Mouse (Mus musculus) layer of hippocampus, adult 9-11 months (tissue): ENCODE measurements at regions not wholly inside any gene's neighbourhood (a gene's known extent, or its start where the extent isn't known, plus 50 kb on each side); places are given as distances from the start of the nearest gene placed in this dataset.

Experiments
- DNase-seq: peaks from one replicate; pipeline ENCODE4 v3.0.0; 2022

DNA sequence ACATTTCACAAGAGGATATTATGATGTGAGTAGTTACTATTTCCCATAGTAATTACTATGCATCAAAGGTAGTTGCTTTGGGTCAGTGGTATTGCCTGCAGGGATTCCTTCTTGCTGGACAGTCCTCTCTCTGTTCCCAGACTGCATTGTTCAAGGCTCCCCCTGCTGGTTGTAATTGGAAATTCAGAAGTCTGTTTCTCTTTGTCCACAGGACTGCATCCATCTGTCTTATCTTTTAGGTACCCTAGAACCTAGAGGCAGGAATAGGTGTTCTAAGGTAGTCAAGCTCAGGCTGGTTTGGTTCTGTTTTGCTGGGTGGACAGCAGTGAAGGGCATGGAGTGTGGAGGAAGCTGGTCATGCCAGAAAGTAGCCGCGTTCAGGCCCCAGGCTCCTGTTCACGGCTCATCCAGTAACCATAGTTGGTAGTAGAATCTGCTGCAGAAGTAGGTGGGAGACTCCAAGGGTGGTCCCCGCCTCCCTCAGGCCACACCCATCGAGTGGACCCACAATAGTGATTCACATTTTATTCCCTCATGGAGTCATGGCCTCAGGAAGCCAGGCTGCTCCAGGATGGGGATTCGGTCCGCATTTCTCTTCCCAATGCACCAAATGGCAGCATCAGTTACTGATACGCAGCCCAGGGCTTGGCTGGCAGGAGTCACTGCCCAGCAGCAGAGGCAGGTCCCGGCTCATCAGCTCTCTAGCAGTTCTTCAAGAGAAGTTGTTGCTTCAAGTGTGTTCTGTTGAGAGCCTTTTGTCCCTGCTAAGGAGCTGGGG is 51.7 kb upstream of the Caprin1 start:
- no peak for DNase-seq

DNA sequence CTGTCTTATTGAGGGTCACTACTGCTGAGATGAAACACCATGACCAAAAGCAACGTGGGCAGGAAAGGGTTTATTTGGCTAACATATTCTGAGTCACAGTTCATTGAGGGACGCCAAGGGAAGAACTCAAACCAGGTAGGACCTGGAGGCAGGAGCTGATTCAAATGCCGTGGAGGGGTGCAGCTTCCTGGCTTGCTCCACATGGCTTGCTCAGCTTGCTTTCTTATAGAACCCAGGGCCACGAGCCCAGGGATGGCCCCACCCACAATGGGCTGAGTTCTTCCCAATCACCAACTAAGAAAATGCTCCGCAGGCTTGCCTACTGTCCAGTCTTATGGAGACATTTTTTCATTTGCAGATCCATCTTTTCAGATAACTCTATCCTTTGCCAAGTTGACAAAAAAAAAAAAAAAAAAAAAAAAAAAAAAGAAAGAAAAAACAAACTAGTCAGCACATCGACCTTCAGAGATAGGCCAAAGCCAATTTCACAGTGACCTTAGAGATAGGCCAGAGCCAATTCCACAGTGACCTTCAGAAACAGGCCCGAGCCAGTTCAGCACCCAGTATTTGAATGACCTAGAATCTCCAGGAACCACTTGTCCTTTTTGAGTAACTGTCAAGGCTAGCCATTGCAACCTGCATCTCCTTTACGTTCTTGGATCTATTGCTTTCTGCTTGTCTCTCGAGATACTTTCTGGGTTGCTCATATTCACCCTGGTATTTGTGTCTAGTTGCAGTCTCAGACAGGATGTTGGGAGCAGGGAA is 52.5 kb upstream of the Caprin1 start:
- no peak for DNase-seq

DNA sequence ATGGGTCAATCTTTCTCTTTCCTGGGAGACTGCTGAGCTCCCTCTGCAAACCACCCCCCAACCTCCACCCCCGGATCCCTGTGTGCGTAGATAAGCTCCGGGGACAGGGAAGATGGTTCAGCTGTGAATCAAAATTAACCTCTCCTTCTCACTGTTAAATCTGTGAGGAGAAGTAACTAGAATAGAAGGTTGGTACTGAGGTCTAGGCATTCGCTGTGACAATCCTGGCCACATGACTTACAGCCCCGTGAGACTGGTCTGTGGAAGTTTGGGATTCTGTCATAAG is 53.0 kb upstream of the Caprin1 start:
- no peak for DNase-seq

DNA sequence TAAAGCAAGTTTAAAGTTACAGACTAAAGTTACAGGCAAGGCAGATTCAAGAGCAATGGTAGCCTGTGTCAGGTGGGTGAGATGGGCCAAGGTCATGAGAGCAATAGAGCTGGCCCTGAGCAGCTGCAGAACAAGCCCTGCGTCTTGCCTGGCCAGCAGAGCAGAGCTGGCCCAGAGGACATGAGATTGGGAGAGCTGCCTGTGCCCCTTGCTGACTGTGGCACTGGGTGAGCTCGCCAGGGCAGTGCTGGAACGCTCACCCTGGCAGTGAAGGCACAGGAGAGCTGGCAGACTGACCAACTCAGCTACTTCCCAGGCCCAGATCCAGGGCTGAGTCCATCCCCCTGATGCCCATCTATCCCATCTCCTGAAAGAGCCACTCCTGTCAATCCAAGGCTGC is 53.7 kb upstream of the Caprin1 start:
- DNase-seq: no peak

DNA sequence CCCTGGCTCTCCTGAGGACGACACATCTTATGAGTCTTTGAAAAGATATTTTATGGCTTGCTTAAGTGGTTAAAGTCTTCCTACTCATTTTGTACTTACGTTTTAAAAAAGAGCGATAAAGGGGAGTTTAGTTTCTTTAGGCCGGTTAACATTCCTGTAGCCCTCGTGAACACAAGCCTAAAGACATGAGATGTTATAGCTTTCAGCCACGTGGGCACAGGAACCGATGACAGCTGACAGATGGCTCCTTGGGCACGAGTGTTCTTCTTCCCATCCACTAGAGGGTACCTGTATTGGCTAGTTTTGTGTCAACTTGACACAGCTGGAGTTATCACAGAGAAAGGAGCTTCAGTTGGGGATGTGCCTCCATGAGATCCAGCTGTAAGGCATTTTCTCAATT is 63.8 kb upstream of the Caprin1 start:
- DNase-seq: no peak

DNA sequence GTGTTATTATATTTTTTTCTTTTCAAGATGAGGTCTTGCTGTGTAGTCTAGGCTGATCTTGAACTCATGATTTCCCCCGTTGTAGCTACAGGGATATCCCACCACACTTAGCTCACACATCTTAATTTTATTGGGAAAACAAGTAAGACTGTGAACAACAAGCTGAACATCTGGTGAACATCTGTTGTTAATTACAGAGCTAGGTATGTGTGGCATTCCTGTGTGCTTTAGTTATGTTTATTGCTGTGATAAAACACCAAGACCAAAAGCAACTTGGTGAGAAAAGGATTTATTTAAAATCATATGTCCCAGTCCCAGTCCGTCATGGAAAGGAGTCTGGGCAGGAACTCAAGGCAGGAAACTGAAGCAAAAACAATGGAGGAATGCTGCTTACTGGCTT is 66.8 kb upstream of the Caprin1 start:
- DNase-seq: no peak

DNA sequence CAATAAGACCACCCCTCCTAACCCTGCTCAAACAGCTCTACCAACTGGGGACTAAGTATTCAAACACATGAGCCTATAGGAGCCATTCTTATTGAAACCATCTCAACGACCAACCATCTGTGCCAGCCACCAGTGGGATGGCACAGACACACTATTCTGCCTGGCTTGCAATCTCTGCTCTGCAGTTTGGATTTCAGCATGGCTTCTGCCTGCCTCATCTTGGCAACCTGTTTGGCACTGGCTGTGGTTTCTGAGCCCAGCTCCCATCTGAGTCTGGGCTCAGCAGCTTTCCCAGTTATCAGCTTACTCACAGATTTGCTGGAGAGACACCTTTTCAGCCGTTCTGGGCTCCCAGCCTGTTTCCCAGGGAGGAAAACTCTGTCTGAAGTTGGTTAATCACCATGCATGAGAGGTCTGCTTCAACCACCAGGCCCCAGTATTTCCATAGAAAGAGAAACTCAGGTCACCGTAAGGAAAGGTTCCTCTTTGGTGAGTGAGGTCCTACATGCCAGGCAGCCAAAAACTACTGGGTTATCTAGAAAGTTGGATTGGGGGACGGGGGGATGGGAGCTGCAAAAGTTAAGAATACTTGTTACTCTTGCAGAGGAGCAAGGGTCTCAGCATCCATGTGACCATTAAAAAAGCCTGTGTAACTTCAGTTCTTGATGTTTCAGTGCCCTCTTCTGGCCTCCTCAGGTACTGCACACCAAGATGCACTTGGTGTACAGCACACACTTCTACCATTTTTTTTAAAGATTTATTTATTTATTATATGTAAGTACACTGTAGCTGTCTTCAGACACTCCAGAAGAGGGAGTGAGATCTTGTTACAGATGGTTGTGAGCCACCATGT is 68.1 kb upstream of the Caprin1 start:
- DNase-seq: peak; percentile 63

DNA sequence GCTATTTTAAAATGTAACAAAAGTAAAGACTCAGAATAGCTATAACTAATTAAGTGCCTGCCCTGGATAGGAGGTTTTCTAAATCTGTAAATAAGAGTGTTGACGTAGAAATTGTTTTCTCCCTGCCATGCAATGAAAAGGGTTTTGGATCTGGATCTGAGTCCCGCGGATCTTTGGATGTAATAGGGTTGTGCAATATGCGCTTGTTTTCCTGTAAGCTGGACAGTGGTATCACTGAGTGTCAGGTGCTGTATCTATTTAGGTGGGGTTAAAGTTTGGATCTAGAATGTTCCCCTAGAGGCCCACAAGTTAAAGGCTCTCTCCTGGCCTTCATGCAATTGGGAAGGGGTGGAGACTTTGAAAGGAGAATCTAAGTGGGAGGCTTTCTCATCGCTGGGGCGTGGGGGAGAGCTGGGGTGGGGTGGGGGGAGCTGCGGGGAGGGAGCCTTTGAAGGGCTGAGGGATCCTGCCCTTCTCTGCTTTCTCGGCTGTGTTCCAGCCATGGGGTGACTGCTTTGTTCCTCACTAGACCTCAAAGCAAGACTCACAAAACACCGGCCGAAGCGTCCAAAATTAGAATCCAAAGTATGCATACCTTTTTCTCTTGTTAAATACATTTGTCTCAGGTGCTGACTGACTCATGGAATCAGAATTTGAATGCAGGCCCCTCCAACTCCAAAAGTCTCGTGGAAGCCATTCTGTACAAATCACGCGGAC is 70.0 kb upstream of the Caprin1 start:
- no peak for DNase-seq

DNA sequence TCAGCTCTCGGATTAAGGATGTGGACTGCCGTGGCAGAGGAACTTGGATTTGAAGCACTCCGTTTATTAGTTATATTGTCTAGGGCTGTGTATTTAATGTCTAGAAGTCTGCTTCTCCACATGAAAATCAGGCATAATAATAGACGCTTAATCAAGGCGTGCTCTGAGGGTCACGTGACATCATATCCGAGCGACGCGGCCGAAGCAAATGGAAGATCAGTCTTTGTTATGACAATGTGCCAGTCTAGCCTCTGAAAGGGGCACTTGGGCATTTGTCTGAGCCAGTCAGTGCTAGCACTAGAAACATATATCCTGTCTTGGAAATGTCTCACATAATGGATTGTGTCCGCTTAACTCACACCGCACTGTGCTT is 70.5 kb upstream of the Caprin1 start:
- no peak for DNase-seq

DNA sequence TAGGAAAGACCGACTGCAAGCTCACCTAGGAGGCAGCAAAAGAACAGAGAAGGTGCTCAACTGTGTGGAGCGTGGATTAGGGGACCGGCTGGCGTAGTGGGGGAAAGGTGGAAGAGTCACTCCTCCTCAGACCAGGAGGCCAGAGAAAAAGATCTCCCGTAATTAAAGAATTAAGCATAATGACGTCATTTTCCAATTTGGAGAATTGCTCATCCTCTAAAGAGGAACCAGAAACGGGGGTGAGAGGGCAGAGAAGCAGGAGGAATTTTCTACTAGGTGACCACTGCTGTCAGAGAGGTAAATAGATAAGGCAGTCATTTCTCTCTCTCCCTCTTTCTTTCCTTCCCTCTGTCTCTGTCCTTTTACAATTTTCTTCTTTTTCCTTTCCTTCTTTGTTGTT is 71.2 kb upstream of the Caprin1 start:
- DNase-seq: no peak

DNA sequence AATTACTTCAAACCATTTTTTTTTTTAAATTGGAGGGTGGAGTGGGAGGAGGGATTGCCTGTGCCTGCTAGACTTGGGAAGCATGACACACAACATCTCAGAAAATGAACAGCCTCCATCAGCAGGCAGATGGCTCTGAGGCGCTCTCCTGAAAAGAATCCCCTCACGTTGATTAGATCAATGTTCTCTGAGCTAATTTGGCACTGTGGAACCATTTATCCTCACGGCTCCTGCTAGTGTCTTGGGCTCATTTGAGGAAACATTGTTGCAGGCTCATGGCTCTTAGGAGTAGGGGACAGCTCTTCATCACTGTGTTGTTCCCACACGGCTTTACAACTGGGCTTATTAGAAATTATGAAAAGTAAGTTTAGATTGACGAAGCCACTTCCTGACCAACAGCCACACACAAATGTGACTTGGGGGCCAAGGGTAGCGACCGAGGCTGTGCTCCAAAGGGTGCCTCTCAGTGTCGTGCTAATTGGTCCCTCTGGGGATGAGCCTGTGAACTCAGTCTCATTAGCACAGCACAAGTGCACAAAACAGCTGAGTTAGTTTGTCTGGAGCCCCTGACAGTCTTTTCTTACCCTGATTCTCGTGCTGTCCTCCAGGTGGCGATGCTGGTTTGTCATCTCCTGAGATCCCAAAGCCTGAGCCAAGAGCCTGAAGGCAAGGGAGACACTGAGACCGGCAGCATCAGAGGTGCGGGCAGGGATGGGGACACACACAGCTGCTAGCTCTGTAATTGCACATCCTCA is 74.2 kb upstream of the Caprin1 start:
- DNase-seq: peak; percentile 76

DNA sequence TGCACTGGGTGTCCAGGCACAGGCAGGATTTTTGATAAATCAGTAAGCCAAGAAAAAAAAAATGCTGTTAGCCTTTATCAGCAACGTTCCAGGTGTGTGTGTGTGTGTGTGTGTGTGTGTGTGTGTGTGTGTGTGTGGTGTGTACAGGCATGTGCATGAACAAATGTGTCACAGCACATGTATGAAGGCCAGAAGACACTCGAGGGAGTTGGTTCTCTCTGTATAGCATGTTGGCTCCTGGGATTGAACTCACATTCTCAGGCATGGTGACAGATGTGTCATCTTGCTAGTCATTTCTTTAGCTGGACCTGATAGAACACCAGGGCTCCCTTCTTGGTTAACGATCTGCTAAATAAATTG is 74.8 kb upstream of the Caprin1 start:
- DNase-seq: no peak

DNA sequence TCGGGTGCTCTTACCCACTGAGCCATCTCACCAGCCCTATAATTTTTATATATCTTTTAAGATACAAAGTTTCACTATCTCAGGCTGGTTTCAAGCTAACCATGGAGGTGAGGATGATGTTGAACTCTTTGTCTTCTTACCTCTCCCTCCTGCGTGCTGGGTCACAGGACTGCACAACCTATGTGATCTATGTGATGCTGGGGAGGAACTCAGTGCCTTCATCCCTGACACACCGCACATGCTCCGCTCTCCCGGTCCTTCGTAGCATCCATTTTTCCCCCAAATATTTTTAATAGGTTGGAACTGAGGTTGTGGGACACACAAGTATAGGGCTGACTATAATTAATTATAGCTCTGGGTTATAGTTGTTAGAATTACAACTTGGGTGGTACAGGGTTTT is 75.9 kb upstream of the Caprin1 start:
- no peak for DNase-seq

DNA sequence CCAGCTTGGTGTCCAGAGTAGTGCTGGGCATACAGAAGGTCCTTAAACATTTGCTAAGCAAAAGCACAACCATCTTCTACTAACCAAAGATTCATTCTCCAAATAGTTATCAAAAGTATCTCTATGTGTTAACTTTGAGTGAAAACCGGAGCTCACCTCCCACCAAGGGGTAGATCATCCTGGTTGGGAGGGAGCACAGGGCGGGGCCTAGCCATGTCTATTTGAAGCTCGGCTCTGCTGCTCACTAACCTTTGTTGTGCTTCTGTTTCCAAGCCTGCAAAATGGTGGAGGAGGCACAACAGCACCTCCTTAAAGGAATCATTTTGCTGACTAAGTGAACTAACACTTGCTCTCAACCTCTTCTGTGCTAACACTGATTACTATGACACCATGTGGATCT is 77.0 kb upstream of the Caprin1 start:
- no peak for DNase-seq

DNA sequence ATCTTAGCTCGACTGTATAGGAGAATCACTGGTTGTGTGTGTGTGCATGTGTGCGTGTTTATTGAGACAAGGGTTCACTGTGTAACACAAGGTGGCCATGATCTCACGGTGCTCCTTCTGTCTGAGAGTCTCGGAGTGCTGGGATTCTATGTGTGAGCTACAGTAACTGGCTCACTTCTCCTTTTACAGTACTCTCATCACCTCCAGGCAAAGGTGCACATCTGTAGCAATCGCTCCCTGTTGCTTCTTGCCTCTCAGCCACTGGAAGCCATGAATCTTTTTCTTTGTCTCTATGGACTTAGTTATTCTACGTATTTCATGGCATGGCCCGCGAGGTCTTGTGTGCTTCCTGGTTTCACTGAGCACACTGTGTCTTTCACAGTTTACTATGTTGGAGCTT is 78.3 kb upstream of the Caprin1 start:
- no peak for DNase-seq

DNA sequence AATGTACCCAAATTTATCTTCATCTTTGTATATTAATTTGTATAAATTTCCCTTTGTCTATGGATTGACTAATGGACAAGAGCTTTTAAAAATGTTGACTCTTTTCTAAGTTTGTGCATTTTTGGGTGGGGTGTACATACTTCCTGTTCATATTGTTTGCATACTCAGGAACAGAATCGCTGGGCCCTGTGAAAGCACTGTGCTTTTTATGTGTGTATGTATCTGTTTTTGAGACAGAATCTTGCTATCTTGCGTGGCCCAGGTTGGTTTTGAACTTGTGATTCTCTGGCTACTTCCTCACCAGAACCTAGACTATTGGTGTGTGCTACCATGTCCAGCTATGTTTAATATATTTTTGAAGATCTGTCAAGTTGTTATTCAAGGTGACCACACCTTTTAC is 78.8 kb upstream of the Caprin1 start:
- no peak for DNase-seq

DNA sequence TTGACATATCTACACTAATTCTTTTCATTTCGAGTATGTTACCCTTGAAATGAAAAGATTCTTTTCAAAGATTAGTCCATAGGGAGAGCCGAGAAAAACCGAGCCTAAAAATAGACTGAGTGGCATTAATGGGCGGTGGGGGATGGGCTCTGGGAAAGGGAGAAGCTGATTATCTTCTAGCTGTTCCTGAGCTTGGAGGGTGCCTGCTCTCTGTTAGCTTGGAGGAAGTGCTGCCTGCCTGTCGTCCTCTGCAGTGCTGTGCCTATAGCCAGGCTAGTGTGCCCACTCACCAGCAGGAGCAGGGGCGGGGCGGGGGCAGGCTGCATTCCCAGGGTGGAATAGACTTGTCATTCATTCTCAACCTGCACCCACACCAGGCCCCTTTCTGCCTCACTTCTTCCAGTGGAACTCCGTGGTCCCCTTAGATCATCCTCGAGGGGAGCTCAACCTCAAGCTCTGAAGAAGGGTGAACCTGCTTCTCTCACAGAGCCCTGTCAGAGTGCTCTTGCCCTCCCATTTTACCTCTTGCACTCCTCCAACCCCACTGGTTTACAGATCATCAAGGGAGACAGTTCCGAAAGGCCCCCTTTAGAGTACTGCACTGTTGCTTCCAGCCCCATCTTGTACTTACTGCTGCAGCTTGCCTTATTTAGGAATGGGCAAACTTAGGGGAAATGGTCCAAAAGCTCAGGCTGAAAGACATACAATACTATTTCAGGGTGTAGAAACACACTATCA is 76.6 kb upstream of the Lmo2 start:
- peak; percentile 57 for DNase-seq

DNA sequence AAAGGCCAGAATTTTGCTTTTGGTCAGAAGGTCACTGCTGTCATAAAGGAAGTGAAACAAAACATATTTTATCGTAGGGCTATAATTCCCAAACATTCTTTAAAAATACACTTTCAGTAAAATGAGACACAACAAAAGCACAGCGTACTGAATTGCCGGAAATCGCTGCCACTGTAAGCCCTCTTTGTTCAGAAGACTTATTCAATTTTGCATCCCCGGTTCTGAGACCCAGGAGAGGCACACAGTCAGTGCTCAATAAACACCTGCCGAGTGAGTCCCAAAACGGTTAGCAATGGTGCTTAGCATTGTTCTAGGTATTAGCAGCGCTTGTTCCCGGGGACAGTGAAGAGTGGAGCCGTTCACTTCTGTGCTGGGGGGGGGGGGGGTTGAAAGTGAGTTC is 72.9 kb upstream of the Lmo2 start:
- DNase-seq: no peak

DNA sequence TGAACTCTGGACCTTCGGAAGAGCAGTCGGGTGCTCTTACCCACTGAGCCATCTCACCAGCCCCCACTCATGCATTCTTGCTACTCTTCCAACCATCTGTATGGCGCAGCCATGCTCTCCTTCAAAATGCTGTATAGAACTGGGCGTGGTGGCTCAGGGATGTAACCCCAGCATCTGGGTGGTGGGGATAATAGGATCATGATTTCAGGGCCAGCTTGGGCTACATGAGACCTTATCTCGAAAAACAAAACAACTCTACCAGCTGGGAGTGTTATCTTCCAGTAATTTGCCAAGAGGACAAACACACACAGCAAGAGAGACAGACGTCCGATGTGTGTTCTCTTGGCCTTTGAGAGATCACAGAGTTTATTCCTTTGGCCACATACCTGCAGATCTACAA is 69.8 kb upstream of the Lmo2 start:
- DNase-seq: no peak

DNA sequence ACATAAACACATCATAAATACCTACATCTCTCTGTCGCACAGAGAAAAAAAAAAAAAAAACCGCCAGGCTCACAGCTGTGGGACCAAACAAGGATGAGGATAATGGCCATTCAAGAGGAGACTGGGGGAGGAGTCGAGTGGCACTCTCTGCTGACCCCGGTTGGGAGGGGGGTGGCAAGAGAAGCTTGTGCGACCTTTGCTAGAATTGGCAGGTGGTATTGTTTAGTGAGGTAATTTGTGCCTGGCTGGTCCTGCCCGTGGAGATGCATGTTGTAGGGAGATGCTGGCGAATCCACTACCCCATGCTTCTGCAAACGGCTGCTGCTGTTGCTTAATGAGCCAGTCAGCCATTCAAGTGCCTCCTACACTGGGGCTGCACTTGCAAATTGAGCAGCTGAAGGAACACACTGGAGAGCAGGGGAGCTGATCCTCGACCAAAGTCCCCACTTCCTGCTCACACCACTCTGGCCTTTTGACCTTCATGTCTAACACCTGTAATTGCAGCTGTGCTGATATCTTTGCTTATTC is 66.5 kb upstream of the Lmo2 start:
- DNase-seq: peak; percentile 37

DNA sequence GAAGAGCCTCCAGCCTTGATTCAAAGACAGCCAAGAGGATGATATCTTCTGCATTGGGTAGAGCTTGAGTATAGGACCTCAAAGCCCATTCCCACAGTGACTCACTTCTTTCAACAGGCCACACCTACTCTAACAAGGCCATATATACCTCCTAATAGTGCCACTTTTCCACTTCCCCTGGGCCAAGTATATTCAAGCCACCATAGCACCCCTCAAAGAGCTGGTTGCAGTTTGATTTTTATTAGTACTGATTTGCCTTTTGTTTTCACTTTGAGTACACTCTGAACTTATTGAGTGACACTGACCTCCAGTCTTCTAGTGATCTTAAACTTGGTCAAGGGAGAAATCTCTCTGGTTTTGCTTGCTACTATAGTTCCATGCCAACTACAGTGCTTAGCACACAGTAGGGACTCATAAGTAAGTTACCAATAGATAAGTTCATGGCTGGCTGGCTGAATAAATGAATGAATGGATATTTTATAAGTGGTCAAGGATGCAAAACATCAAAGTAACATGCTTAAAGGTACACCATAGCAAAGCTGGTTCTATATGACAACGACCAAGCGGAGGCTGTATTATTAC is 64.5 kb upstream of the Lmo2 start:
- DNase-seq: no peak
